In genomic region chr19:41484361-41484760, GRCm38 (mm10) we compare ENCODE assay signal across 8 mouse cellular contexts. TPM values are rescaled to one million over a fixed set of nuclear protein-coding genes. Genes with fewer than 3 reads are reported as not detected.
DNase-seq lines count a peak whose midpoint lies in the region; ATAC-seq and TF ChIP-seq lines count a peak whose summit lies in the region.

No protein-coding gene starts in this region.

- H3K36me3 ChIP-seq in lung, postnatal 0 days (ENCODE audit: insufficient read depth, low read length): no peaks in the 10 kb centered on the region
- no peaks in the 10 kb centered on the region for H3K36me3 ChIP-seq in forebrain, embryonic 13.5 days (ENCODE audit: poor library complexity, severe bottlenecking)
- H3K36me3 ChIP-seq in limb, embryonic 13.5 days: no peaks in the 10 kb centered on the region
- no peaks in the 10 kb centered on the region for H3K36me3 ChIP-seq in stomach, embryonic 14.5 days (ENCODE audit: control insufficient read depth, insufficient read depth, low read length)

- peak overlapping the region; percentile 83 for H3K4me2 ChIP-seq in lung, postnatal 0 days (replicated peaks; ENCODE audit: low read depth, low read length)
- H3K4me2 ChIP-seq in forebrain, embryonic 13.5 days: peak overlapping the region; percentile 69
- peak overlapping the region; percentile 95 for H3K4me2 ChIP-seq in limb, embryonic 13.5 days (replicated peaks)
- peak overlapping the region; percentile 86 for H3K4me2 ChIP-seq in stomach, embryonic 14.5 days (replicated peaks; ENCODE audit: low read depth, low read length)

- no peaks in the 10 kb centered on the region for H3K27me3 ChIP-seq in lung, postnatal 0 days (replicated peaks; ENCODE audit: insufficient read depth, low read length)
- H3K27me3 ChIP-seq in forebrain, embryonic 13.5 days: no peaks in the 10 kb centered on the region
- H3K27me3 ChIP-seq in limb, embryonic 13.5 days: no peaks in the 10 kb centered on the region
- H3K27me3 ChIP-seq in stomach, embryonic 14.5 days (ENCODE audit: control insufficient read depth, insufficient read depth, low read length): no peaks in the 10 kb centered on the region

- H3K9me3 ChIP-seq in lung, postnatal 0 days (ENCODE audit: low read length): no peaks in the 10 kb centered on the region
- H3K9me3 ChIP-seq in forebrain, embryonic 13.5 days (replicated peaks): no peaks in the 10 kb centered on the region
- no peaks in the 10 kb centered on the region for H3K9me3 ChIP-seq in limb, embryonic 13.5 days
- no peaks in the 10 kb centered on the region for H3K9me3 ChIP-seq in stomach, embryonic 14.5 days (ENCODE audit: control insufficient read depth, low read depth, low read length)

- no peak for ATAC-seq in lung, postnatal 0 days
- ATAC-seq in forebrain, embryonic 13.5 days: no peak
- no peak for ATAC-seq in limb, embryonic 13.5 days (ENCODE audit: low FRiP score, low read depth)
- ATAC-seq in stomach, embryonic 14.5 days (ENCODE audit: insufficient number of reproducible peaks, insufficient read depth, low FRiP score, low read depth): no peak

- no peak for DNase-seq in lung, postnatal 0 days (ENCODE audit: low spot score)
- no peak for DNase-seq in lung, adult 18-20 months
- DNase-seq in frontal cortex, postnatal 36 days (ENCODE audit: low spot score in 2 of 2): no peak
- no peak for DNase-seq in spleen, adult 12 weeks (ENCODE audit: low spot score)
- no peak for DNase-seq in right cerebral cortex, postnatal 25 days

- H3K4me3 ChIP-seq in lung, postnatal 0 days (ENCODE audit: low read depth, low read length): peak overlapping the region; percentile 88; the same call in 1 of the 2 replicates
- H3K4me3 ChIP-seq in forebrain, embryonic 13.5 days: peak overlapping the region; percentile 98
- H3K4me3 ChIP-seq in limb, embryonic 13.5 days: peak overlapping the region; percentile 16
- H3K4me3 ChIP-seq in stomach, embryonic 14.5 days (ENCODE audit: low read depth, low read length): peak overlapping the region; percentile 87; the same call in 1 of the 2 replicates

- H3K9ac ChIP-seq in lung, postnatal 0 days (replicated peaks; ENCODE audit: low read depth): no peak overlapping the region
- H3K9ac ChIP-seq in forebrain, embryonic 13.5 days: peak overlapping the region; percentile 53
- no peak overlapping the region for H3K9ac ChIP-seq in limb, embryonic 13.5 days
- H3K9ac ChIP-seq in stomach, embryonic 14.5 days (replicated peaks; ENCODE audit: low read depth, low read length): no peak overlapping the region

- TF ChIP-seq CTCF in lung, postnatal 0 days (IDR thresholded peaks at IDR 0.05): no peak

- no peaks in the 10 kb centered on the region for H3K4me1 ChIP-seq in lung, postnatal 0 days (ENCODE audit: insufficient read depth, low read depth, low read length)
- H3K4me1 ChIP-seq in forebrain, embryonic 13.5 days: peaks cover 39% of the 10 kb centered on the region
- H3K4me1 ChIP-seq in limb, embryonic 13.5 days: peaks cover 20% of the 10 kb centered on the region
- H3K4me1 ChIP-seq in stomach, embryonic 14.5 days (ENCODE audit: control insufficient read depth, insufficient read depth, low read length): peaks cover 15% of the 10 kb centered on the region

- WGBS in lung, postnatal 0 days: 28% methylated on average over 5 of the region's 5 CpGs
- WGBS in forebrain, embryonic 13.5 days: 7% methylated on average over 5 of the region's 5 CpGs
- WGBS in limb, embryonic 13.5 days: 43% methylated on average over 5 of the region's 5 CpGs
- 14% methylated on average over 5 of the region's 5 CpGs for WGBS in stomach, embryonic 14.5 days

- no peak overlapping the region for H3K27ac ChIP-seq in lung, postnatal 0 days (ENCODE audit: low read length)
- no peak overlapping the region for H3K27ac ChIP-seq in forebrain, embryonic 13.5 days
- no peak overlapping the region for H3K27ac ChIP-seq in limb, embryonic 13.5 days
- H3K27ac ChIP-seq in stomach, embryonic 14.5 days (ENCODE audit: low read length): no peak overlapping the region

- no peak for TF ChIP-seq EP300 in lung, postnatal 0 days (IDR thresholded peaks at IDR 0.05)

RNA-seq across cellular contexts. Expression of gene Lcor, which starts 1.9 kb away (rescaled TPM):
- polyA plus RNA-seq in lung, postnatal 0 days (2015; fragmentation: Nextera tagmentation; extraction: Ambion mirVana): 10.8 and 13.3 TPM in 2 replicates
- 28.4 and 30.4 TPM in 2 replicates for polyA plus RNA-seq in forebrain, embryonic 13.5 days (2015; fragmentation: Nextera tagmentation; extraction: Ambion mirVana)
- 10.0 and 10.5 TPM in 2 replicates for polyA plus RNA-seq in limb, embryonic 13.5 days (2015; fragmentation: Nextera tagmentation; extraction: Ambion mirVana)
- 20.6 and 23.0 TPM in 2 replicates for polyA plus RNA-seq in stomach, embryonic 14.5 days (2014; fragmentation: Nextera tagmentation; extraction: Ambion mirVana)

Comparison
In these comparisons a context has a peak if more than half of its experiments do, and no peak if none do; other contexts are left out.
1. H3K4me3 ChIP-seq: peak in every context shown above with its lines; median percentile 98 in forebrain, embryonic 13.5 days; 88 in lung, postnatal 0 days; 87 in stomach, embryonic 14.5 days; 16 in limb, embryonic 13.5 days.